Mouse (Mus musculus) bone marrow, adult 2 months (tissue): ENCODE results near the gene Uckl1.

Source experiments
- CTCF ChIP-seq: fragments of 200-500 bp; IDR thresholded peaks from 2 replicates; pipeline ENCODE4 v1.5.1; 2011; ENCODE audit warnings: low read length, control low read depth; ENCODE audit not compliant: control insufficient read depth, insufficient read depth
- POLR2A ChIP-seq: fragments of 200-500 bp; IDR thresholded peaks from 2 replicates; pipeline ENCODE4 v1.6.1; 2011; ENCODE audit warnings: low read depth, mild to moderate bottlenecking, control low read depth, low read length, borderline replicate concordance; ENCODE audit not compliant: control insufficient read depth

DNA sequence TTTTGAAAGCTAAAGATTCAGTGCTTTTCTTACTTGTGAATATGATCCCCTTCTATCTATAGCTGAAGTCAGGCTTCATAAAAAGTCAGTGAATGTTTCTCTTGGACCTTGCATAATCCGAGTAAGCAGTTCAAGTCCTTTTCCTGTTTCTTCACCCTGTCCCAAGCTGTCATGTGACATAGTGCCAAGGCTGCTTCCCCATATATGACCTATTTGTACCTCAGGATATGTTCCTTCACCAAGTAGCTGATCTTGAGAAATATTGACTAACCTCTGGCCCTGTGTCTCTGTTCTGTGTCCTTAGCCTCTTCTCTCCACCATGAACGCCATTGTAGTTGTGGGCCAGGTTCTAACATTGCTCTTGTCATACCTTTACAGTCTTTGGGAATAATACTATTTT lies 48.3 kb downstream of the Uckl1 start:
- TF ChIP-seq POLR2A (no peak), CTCF (no peak)
